Mouse (Mus musculus) brain, embryonic 14.5 days (tissue): Measurements from ENCODE around the gene Mpz.

Experiments
- CTCF ChIP-seq: fragments of 200-500 bp; IDR thresholded peaks from 2 replicates; pipeline ENCODE4 v1.5.1; 2012; ENCODE audit warnings: inconsistent platforms, mild to moderate bottlenecking, moderate library complexity, borderline replicate concordance; ENCODE audit not compliant: insufficient read depth, insufficient read length; ENCODE audit errors: extremely low read depth
- POLR2A ChIP-seq: fragments of 200-500 bp; IDR thresholded peaks from 2 replicates; pipeline ENCODE4 v1.6.1; 2012; ENCODE audit warnings: mild to moderate bottlenecking, inconsistent platforms, borderline replicate concordance; ENCODE audit not compliant: poor library complexity, insufficient read depth, insufficient read length, severe bottlenecking; ENCODE audit errors: extremely low read depth

- TF ChIP-seq CTCF (no peak), POLR2A (no peak)
These were observed 55.4 kb downstream of the Mpz start for GRCm38 (mm10) chr1:171205704-171206493.
